Mouse (Mus musculus): ENCODE measurements around the gene Gpr22.

Gpr22 gene

GRCm38 (mm10) chr12:31713600-31713999, at the start of gene Gpr22:
Gpr22 (minus strand) TSS chr12:31713947.
- DNase-seq = no peak

GRCm38 (mm10) chr12:31755885-31756755, 42.4 kb upstream of the Gpr22 start:
- no peak for DNase-seq

GRCm38 (mm10) chr12:31754465-31754864, 40.7 kb upstream of the Gpr22 start:
- no peak for DNase-seq

- DNase-seq = no peak
These were observed 36.1 kb upstream of the Gpr22 start for GRCm38 (mm10) chr12:31749846-31750245.

GRCm38 (mm10) chr12:31747301-31747700, 33.6 kb upstream of the Gpr22 start:
- no peak for DNase-seq

GRCm38 (mm10) chr12:31734616-31735015, 20.9 kb upstream of the Gpr22 start:
- DNase-seq = no peak

GRCm38 (mm10) chr12:31730126-31730525, 16.4 kb upstream of the Gpr22 start:
- DNase-seq = no peak

- DNase-seq = no peak
These were observed 13.0 kb upstream of the Gpr22 start for GRCm38 (mm10) chr12:31726707-31727106.

GRCm38 (mm10) chr12:31725511-31726275, 11.9 kb upstream of the Gpr22 start:
- no peak for DNase-seq

- DNase-seq = no peak
These were observed 10.8 kb upstream of the Gpr22 start for GRCm38 (mm10) chr12:31724576-31724975.

GRCm38 (mm10) chr12:31719586-31720275, 6.0 kb upstream of the Gpr22 start:
- peak; percentile 71 for DNase-seq

- DNase-seq = no peak
These were observed 323 bp upstream of the Gpr22 start for GRCm38 (mm10) chr12:31714070-31714469.

GRCm38 (mm10) chr12:31712727-31713126, 1.0 kb downstream of the Gpr22 start:
- DNase-seq = no peak

GRCm38 (mm10) chr12:31712233-31712632, 1.5 kb downstream of the Gpr22 start:
- DNase-seq = no peak

- DNase-seq = no peak
These were observed 4.1 kb downstream of the Gpr22 start for GRCm38 (mm10) chr12:31709665-31710064.

GRCm38 (mm10) chr12:31707531-31707930, 6.2 kb downstream of the Gpr22 start:
- no peak for DNase-seq

- no peak for DNase-seq
These were observed 7.6 kb downstream of the Gpr22 start for GRCm38 (mm10) chr12:31706168-31706567.

- DNase-seq = no peak
These were observed 9.8 kb downstream of the Gpr22 start for GRCm38 (mm10) chr12:31703904-31704303.

- no peak for DNase-seq
These were observed 12.3 kb downstream of the Gpr22 start for GRCm38 (mm10) chr12:31701411-31701810.

GRCm38 (mm10) chr12:31700623-31701347, 13.0 kb downstream of the Gpr22 start:
- DNase-seq = no peak

GRCm38 (mm10) chr12:31693278-31693677, 20.5 kb downstream of the Gpr22 start:
- no peak for DNase-seq

GRCm38 (mm10) chr12:31686679-31687078, 27.1 kb downstream of the Gpr22 start:
- no peak for DNase-seq

- DNase-seq = no peak
These were observed 46.6 kb downstream of the Gpr22 start for GRCm38 (mm10) chr12:31667187-31667586.
